Mouse (Mus musculus) lung, postnatal 0 days (tissue): ENCODE measurements around the gene Mybpc1. TPM values are rescaled to one million over a fixed set of nuclear protein-coding genes. Genes with fewer than 3 reads are reported as not detected.
A peak's percentile ranks its signal among the peaks of the same experiment; 100 is the strongest.
"Not testable (repeated sequence)": the region's sequence is repeated elsewhere in the genome, so short reads cannot be mapped to it uniquely, and the experiment has no call there.

ENCODE experiments used
- ATAC-seq: fragments of 200-750 bp; cut with Nextera tagmentation; 2 replicates; pipeline ENCODE4 v1.8.0; 2017; ENCODE audit warnings: moderate library complexity
- DNase-seq: peaks from one replicate; pipeline ENCODE4 v3.0.0-alpha.2; 2016; ENCODE audit warnings: low spot score
- H3K27ac ChIP-seq: fragments of 300-500 bp; sonication (generic); 2 replicates; pipeline ENCODE4 v1.5.1; 2014; ENCODE audit warnings: antibody characterized with exemption, mild to moderate bottlenecking, low read length, mixed read lengths
- H3K27me3 ChIP-seq: fragments of 300-500 bp; sonication (generic); replicated peaks from 2 replicates; pipeline ENCODE4 v1.6.1; 2014; ENCODE audit warnings: low read length, mixed read lengths; ENCODE audit not compliant: insufficient read depth
- H3K36me3 ChIP-seq: fragments of 300-500 bp; sonication (generic); 2 replicates; pipeline ENCODE4 v1.6.1; 2014; ENCODE audit warnings: low read length, mixed read lengths; ENCODE audit not compliant: insufficient read depth
- H3K4me1 ChIP-seq: fragments of 300-500 bp; sonication (generic); 2 replicates; pipeline ENCODE4 v1.6.1; 2014; ENCODE audit warnings: antibody characterized with exemption, low read depth, low read length, mixed read lengths; ENCODE audit not compliant: insufficient read depth
- H3K4me2 ChIP-seq: fragments of 300-500 bp; sonication (generic); replicated peaks from 2 replicates; pipeline ENCODE4 v1.6.1; 2014; ENCODE audit warnings: low read depth, mild to moderate bottlenecking, low read length, moderate library complexity, mixed read lengths
- H3K4me3 ChIP-seq: fragments of 300-500 bp; sonication (generic); 2 replicates; pipeline ENCODE4 v1.5.1; 2014; ENCODE audit warnings: low read depth, low read length
- H3K9ac ChIP-seq: fragments of 300-500 bp; sonication (generic); replicated peaks from 2 replicates; pipeline ENCODE4 v1.6.1; 2014; ENCODE audit warnings: low read depth, mild to moderate bottlenecking
- H3K9me3 ChIP-seq: fragments of 300-500 bp; sonication (generic); 2 replicates; pipeline ENCODE4 v1.6.1; 2016; ENCODE audit warnings: low read length, mixed read lengths
- CTCF ChIP-seq: IDR thresholded peaks from 2 replicates; pipeline ENCODE4 v1.5.1; 2016; ENCODE audit warnings: antibody characterized with exemption, mild to moderate bottlenecking
- EP300 ChIP-seq: IDR thresholded peaks from 2 replicates; pipeline ENCODE4 v1.6.1; 2016; ENCODE audit warnings: antibody characterized with exemption, mild to moderate bottlenecking, control low read depth
- WGBS: fragments of 180-500 bp; shearing (Covaris S2); extraction: QIAGEN DNeasy Blood & Tissue Kit; methylation state at CpG from one replicate; pipeline ENCODE4 v1.1.7; 2014; 5-methylcytosine and 5-hydroxymethylcytosine counted together
- polyA plus RNA-seq: library from polyadenylated mRNA; unstranded; fragments of >200 nt; fragmentation: Nextera tagmentation; extraction: Ambion mirVana; gene quantifications from 2 replicates; pipeline ENCODE4 v1.2.1, GENCODE M21; 2015

The Mybpc1 gene
- polyA plus RNA-seq, 1 experiment from 2014 or later = 0.10 TPM

DNA sequence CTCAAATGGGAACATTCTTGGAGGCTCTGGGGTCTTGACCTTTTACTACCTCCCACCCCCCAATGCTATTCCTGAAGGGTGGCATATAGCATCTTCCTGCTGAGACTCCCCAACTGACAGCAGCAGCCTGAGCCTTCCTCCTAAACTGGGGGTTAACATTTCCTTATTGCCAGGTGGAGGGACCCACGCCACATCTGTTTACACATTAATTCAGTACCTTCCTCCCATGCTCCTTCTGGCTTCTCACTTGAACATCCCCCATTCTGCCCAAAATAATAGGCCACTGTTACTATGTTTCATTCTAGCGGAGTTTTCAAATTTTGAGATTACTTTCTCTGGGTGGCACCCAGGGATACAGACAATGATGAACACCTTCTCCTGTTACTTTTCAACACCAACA is 80.9 kb downstream of the Mybpc1 start:
- Histone ChIP-seq H3K27me3 (no peaks in the 10 kb centered on the region), H3K4me2 (no peak overlapping the region), H3K4me1 (no peaks in the 10 kb centered on the region), H3K9ac (no peak overlapping the region), H3K36me3 (no peaks in the 10 kb centered on the region), H3K27ac (no peak overlapping the region), H3K9me3 (no peaks in the 10 kb centered on the region), H3K4me3 (no peak overlapping the region)
- DNase-seq (no peak), ATAC-seq (no peak)
- TF ChIP-seq EP300 (no peak), CTCF (no peak)
- WGBS = 71% methylated on average over 2 of the region's 2 CpGs

DNA sequence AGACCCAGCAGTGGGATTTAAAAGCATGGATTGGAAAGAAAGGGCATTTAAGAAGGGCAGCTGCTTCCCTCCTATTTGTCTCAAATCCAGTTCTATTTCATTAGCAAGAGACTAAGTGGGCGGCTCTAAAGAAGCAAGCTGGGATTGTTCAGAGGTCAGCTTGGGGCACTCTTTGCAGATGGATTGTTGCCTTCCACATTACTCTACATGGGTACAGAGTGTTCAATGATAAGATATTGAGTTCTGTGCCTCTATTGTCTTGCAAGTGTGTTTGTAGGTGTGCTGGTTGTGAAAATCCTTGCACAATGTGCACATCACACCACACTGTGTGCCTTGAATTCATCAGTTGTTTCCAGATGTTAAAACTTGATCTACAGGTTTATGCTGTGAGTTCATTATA is 81.7 kb downstream of the Mybpc1 start:
- H3K9me3 ChIP-seq = no peaks in the 10 kb centered on the region
- H3K27me3 ChIP-seq = no peaks in the 10 kb centered on the region
- no peak overlapping the region for H3K4me3 ChIP-seq
- H3K36me3 ChIP-seq = no peaks in the 10 kb centered on the region
- 86% methylated on average over 1 of the region's 1 CpGs for WGBS
- no peaks in the 10 kb centered on the region for H3K4me1 ChIP-seq
- TF ChIP-seq CTCF = no peak
- no peak for TF ChIP-seq EP300
- H3K4me2 ChIP-seq = no peak overlapping the region
- no peak overlapping the region for H3K9ac ChIP-seq
- no peak overlapping the region for H3K27ac ChIP-seq
- DNase-seq (no peak), ATAC-seq (no peak)

DNA sequence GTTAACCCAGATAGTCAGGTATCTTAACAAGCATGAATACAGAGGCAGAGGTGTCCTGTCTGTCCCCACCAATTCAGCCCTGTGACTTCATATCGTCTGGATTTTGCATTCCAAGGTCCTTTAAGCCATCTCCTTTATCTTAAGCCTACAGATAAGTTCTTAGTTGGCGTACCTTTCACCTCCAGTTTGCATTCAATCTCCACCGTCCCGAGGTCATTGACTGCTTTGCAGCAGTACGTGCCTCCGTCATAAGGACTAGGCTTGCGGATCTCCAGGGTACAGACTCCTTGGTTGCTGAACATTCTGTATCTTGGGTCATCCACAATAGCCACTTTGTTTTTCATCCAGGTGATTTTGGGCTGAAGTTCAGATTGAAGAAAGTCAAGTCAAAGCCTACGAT is 82.2 kb downstream of the Mybpc1 start:
- Histone ChIP-seq H3K4me1 (no peaks in the 10 kb centered on the region), H3K27ac (no peak overlapping the region), H3K4me2 (no peak overlapping the region), H3K9ac (no peak overlapping the region), H3K36me3 (no peaks in the 10 kb centered on the region), H3K27me3 (no peaks in the 10 kb centered on the region), H3K9me3 (no peaks in the 10 kb centered on the region), H3K4me3 (no peak overlapping the region)
- WGBS = 69% methylated on average over 8 of the region's 8 CpGs
- DNase-seq = no peak
- TF ChIP-seq EP300 (no peak), CTCF (no peak)
- ATAC-seq = no peak

- H3K27me3 ChIP-seq, ATAC-seq, H3K9me3 ChIP-seq, H3K27ac ChIP-seq, H3K9ac ChIP-seq, H3K4me1 ChIP-seq, H3K4me3 ChIP-seq, H3K36me3 ChIP-seq, DNase-seq, H3K4me2 ChIP-seq: not testable (repeated sequence)
- 77% methylated on average over 7 of the region's 7 CpGs for WGBS
Observed at GRCm38 (mm10) chr10:88515049-88515448, 89.9 kb downstream of the Mybpc1 start.

DNA sequence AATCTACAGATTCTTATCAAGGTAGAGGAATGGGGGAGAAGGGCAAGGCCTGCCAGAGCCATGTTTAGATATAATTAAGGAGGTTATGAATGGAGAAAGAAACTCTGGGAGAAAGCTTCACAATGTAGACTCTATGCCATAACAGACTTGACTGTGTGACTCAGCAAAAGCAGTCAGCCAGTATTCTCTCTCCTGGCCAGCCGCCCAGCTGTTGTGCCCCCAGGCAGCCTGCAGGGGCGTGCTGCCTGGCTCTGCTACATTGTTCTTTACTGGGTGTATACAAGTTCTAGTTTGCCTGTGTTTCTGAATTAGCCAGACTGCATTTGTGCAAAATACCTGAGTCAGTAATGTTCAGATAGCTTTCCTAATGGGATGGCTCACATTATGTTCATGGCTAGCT is 90.5 kb downstream of the Mybpc1 start:
- no peak overlapping the region for H3K27ac ChIP-seq
- peak; percentile 54 for ATAC-seq
- WGBS = 63% methylated on average over 2 of the region's 2 CpGs

DNA sequence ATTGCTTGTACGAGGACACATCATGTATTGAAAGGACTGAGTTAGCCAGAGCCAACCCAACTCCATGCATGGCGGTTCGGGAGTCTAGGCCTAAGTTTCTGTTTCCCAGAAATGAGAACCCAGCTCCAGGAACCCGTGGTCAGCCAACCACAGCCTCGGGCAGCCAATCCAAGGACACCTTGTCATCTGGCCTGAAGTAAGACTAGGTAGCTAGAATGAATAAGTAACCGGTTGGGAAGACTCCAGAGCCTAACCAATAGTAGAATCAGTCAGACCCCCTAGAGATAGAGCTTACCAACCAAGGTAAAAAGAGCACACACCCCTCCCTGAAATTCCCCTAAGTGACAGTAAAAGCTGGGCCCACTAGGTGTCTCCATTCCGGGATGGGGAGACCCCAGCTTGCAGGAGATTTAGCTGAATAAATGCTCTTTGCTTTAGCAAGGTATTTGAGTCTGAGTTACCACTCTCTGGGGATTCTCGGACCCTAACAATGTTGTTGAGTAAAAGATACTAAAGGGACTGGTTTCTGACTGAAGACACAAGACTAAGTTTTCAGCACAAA is 91.3 kb downstream of the Mybpc1 start:
- DNase-seq (no peak), ATAC-seq (no peak)
- TF ChIP-seq EP300 (no peak), CTCF (no peak)
- Histone ChIP-seq H3K9me3 (no peaks in the 10 kb centered on the region), H3K4me3 (no peak overlapping the region), H3K27ac (no peak overlapping the region), H3K9ac (no peak overlapping the region), H3K4me2 (no peak overlapping the region), H3K36me3 (no peaks in the 10 kb centered on the region), H3K27me3 (no peaks in the 10 kb centered on the region), H3K4me1 (0 out of 2 replicates have a peak, but pooled peaks cover 2% of the 10 kb centered on the region)
- WGBS = 68% methylated on average over 8 of the region's 8 CpGs

More for the DNA sequence above, 90.5 kb downstream of the Mybpc1 start:
- Histone ChIP-seq H3K9me3 (no peaks in the 10 kb centered on the region), H3K4me2 (no peak overlapping the region), H3K4me3 (no peak overlapping the region), H3K9ac (no peak overlapping the region), H3K4me1 (0 out of 2 replicates have a peak, but pooled peaks cover 2% of the 10 kb centered on the region), H3K36me3 (no peaks in the 10 kb centered on the region), H3K27me3 (no peaks in the 10 kb centered on the region)
- peak; percentile 69 for DNase-seq
- TF ChIP-seq CTCF (peak; percentile 65), EP300 (no peak)

DNA sequence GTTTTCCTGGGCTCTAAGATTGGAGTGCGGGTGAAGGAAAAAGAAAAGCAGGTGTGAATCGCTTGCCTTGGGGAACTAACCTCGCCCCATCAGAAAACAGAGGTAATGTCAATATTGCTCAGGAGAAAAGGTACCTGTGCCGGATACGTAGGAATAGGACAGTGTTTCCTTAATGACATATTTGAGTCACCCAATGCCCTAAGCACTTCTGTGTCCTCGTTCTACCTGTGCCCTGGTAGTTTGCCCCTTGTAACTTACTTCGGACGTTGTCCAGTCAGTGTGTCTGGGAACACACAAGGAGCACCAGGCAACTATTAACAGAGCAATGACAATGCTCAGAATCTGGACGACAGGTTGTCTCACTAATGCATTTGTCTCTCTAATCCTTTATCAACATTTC is 93.6 kb downstream of the Mybpc1 start:
- ATAC-seq = no peak
- H3K27me3 ChIP-seq = no peaks in the 10 kb centered on the region
- H3K9me3 ChIP-seq = no peaks in the 10 kb centered on the region
- no peak overlapping the region for H3K4me3 ChIP-seq
- no peak for DNase-seq
- no peak overlapping the region for H3K27ac ChIP-seq
- H3K36me3 ChIP-seq = no peaks in the 10 kb centered on the region
- TF ChIP-seq EP300 (no peak), CTCF (no peak)
- WGBS = 68% methylated on average over 9 of the region's 9 CpGs
- no peak overlapping the region for H3K9ac ChIP-seq
- H3K4me1 ChIP-seq = 0 out of 2 replicates have a peak, but pooled peaks cover 2% of the 10 kb centered on the region
- no peak overlapping the region for H3K4me2 ChIP-seq
